Mouse (Mus musculus) left cerebral cortex, adult 2 months (tissue): ENCODE measurements around the gene Pld2. TPM values are rescaled to one million over a fixed set of nuclear protein-coding genes. Genes with fewer than 3 reads are reported as not detected.

Experiments
- DNase-seq, 2 experiments: peaks; one replicate each; pipeline ENCODE4 v3.0.0; 2021 to 2022; ENCODE audit warnings: low spot score in 2 of 2, mixed read lengths in 1 of 2; ENCODE audit errors: extremely low spot score in 1 of 2
- H3K27ac ChIP-seq: fragments of 200-600 bp; 2 replicates; pipeline ENCODE4 v1.8.1; 2022
- H3K4me3 ChIP-seq: fragments of 200-600 bp; 2 replicates; pipeline ENCODE4 v1.8.1; 2022
- CTCF ChIP-seq: fragments of 200-600 bp; IDR thresholded peaks from 2 replicates; pipeline ENCODE4 v1.8.1; 2022; ENCODE audit warnings: antibody characterized with exemption, mild to moderate bottlenecking, moderate library complexity
- intact Hi-C: fragments of 180-260 bp; cut with DNase I; formaldehyde crosslinking; loops from one replicate; pipeline ENCODE4 v1.15.1; 2025
- long read RNA-seq, 2 experiments: library from polyadenylated mRNA; stranded (forward); transcript quantifications; one replicate each; pipeline ENCODE4 v2.0.0; 2021; ENCODE audit warnings: borderline mapping rate in 2 of 2
- total RNA-seq, 2 experiments: library from RNA; stranded (reverse); gene quantifications; 2 replicates each; pipeline ENCODE4 v1.2.3; 2021

Pld2 gene
- total RNA-seq: 10 to 100 TPM; 12.8 to 13.6 TPM
- long read RNA-seq, experiment 1, transcript Pld2-201 (25 exons, 3,659 nt): major isoform, 18 of 35 reads
- long read RNA-seq, experiment 1, partial matches to known transcripts: 7 of 35 reads
- long read RNA-seq, experiment 1, other reads (novel, unspliced or antisense): 10 of 35 reads
- long read RNA-seq, experiment 2, transcript Pld2-201 (25 exons, 3,659 nt): major isoform, 7 of 27 reads
- long read RNA-seq, experiment 2, partial matches to known transcripts: 9 of 27 reads
- long read RNA-seq, experiment 2, other reads (novel, unspliced or antisense): 11 of 27 reads

GRCm38 (mm10) chr11:70539877-70540587 lies at the start of gene Pld2:
Pld2 (plus strand) TSS chr11:70540064.
- peak; percentile 74 to 75 for DNase-seq
- peak within 1 kb of the TSS; percentile 60 for H3K4me3 ChIP-seq
- TF ChIP-seq CTCF: peak; percentile 71
- peak within 1 kb of the TSS; percentile 77 for H3K27ac ChIP-seq
- intact Hi-C loops: loop anchor here (2.0 kb wide), 2 partner anchors 23 to 65 kb away; partner anchors contain the start of gene Mink1

GRCm38 (mm10) chr11:70499566-70500475 lies 40.0 kb upstream of the Pld2 start:
- Histone ChIP-seq H3K4me3 (no peak overlapping the region), H3K27ac (no peak overlapping the region)
- intact Hi-C loops: no loop called here
- TF ChIP-seq CTCF: peak; percentile 53
- no peak for DNase-seq

GRCm38 (mm10) chr11:70500476-70500812 lies 39.4 kb upstream of the Pld2 start:
- DNase-seq: no peak
- Histone ChIP-seq H3K4me3 (no peak overlapping the region), H3K27ac (no peak overlapping the region)
- TF ChIP-seq CTCF: no peak
- intact Hi-C loops: no loop called here

- TF ChIP-seq CTCF: no peak
- intact Hi-C loops: no loop called here
- H3K27ac ChIP-seq: no peak overlapping the region
- no peak overlapping the region for H3K4me3 ChIP-seq
- no peak for DNase-seq
These were observed 37.8 kb upstream of the Pld2 start for GRCm38 (mm10) chr11:70502018-70502417.

- intact Hi-C loops: loop anchor here (5.0 kb wide), 1 partner anchor 73 kb away; the partner anchor contains the start of gene Arrb2
These were observed 34.9 kb upstream of the Pld2 start, which contains the start of gene Tm4sf5 for GRCm38 (mm10) chr11:70504970-70505369. Tm4sf5 (plus strand) TSS chr11:70505244.

GRCm38 (mm10) chr11:70506385-70506784 lies 33.5 kb upstream of the Pld2 start:
- H3K27ac ChIP-seq: no peak overlapping the region
- intact Hi-C loops: loop anchor here (2.0 to 5.0 kb wide), 2 partner anchors 74 to 92 kb away; partner anchors contain the start of gene Arrb2
- H3K4me3 ChIP-seq: no peak overlapping the region
- TF ChIP-seq CTCF: peak; percentile 67
- DNase-seq: peak; percentile 43

More at GRCm38 (mm10) chr11:70504970-70505369, 34.9 kb upstream of the Pld2 start, which contains the start of gene Tm4sf5:
- TF ChIP-seq CTCF: no peak
- no peak for DNase-seq
- Histone ChIP-seq H3K4me3 (no peak within 1 kb of the TSS), H3K27ac (no peak within 1 kb of the TSS)

- DNase-seq: no peak
These were observed 32.8 kb upstream of the Pld2 start for GRCm38 (mm10) chr11:70506962-70507515.

GRCm38 (mm10) chr11:70509753-70510564 lies 29.9 kb upstream of the Pld2 start:
- no peak overlapping the region for H3K27ac ChIP-seq
- peak; percentile 20 to 35 for DNase-seq
- no peak overlapping the region for H3K4me3 ChIP-seq
- peak; percentile 56 for TF ChIP-seq CTCF
- intact Hi-C loops: loop anchor here (2.0 to 5.0 kb wide), 2 partner anchors 57 to 78 kb away; partner anchors contain the start of gene Arrb2

More at GRCm38 (mm10) chr11:70506962-70507515, 32.8 kb upstream of the Pld2 start:
- TF ChIP-seq CTCF: no peak
- Histone ChIP-seq H3K27ac (no peak overlapping the region), H3K4me3 (no peak overlapping the region)
- intact Hi-C loops: loop anchor here (2.0 to 5.0 kb wide), 2 partner anchors 75 to 92 kb away; partner anchors contain the start of gene Arrb2

GRCm38 (mm10) chr11:70511242-70511641 lies 28.6 kb upstream of the Pld2 start:
- intact Hi-C loops: loop anchor here (2.0 kb wide), 1 partner anchor 58 kb away; no protein-coding TSS in a partner anchor
- H3K27ac ChIP-seq: no peak overlapping the region
- DNase-seq: no peak

GRCm38 (mm10) chr11:70511825-70512224 lies 28.0 kb upstream of the Pld2 start:
- intact Hi-C loops: loop anchor here (2.0 kb wide), 1 partner anchor 59 kb away; no protein-coding TSS in a partner anchor
- Histone ChIP-seq H3K27ac (no peak overlapping the region), H3K4me3 (no peak overlapping the region)
- TF ChIP-seq CTCF: no peak
- DNase-seq: no peak

More at GRCm38 (mm10) chr11:70511242-70511641, 28.6 kb upstream of the Pld2 start:
- H3K4me3 ChIP-seq: no peak overlapping the region
- no peak for TF ChIP-seq CTCF
